Mouse (Mus musculus): ENCODE data around the gene 4930564D02Rik.

The 4930564D02Rik gene

DNA sequence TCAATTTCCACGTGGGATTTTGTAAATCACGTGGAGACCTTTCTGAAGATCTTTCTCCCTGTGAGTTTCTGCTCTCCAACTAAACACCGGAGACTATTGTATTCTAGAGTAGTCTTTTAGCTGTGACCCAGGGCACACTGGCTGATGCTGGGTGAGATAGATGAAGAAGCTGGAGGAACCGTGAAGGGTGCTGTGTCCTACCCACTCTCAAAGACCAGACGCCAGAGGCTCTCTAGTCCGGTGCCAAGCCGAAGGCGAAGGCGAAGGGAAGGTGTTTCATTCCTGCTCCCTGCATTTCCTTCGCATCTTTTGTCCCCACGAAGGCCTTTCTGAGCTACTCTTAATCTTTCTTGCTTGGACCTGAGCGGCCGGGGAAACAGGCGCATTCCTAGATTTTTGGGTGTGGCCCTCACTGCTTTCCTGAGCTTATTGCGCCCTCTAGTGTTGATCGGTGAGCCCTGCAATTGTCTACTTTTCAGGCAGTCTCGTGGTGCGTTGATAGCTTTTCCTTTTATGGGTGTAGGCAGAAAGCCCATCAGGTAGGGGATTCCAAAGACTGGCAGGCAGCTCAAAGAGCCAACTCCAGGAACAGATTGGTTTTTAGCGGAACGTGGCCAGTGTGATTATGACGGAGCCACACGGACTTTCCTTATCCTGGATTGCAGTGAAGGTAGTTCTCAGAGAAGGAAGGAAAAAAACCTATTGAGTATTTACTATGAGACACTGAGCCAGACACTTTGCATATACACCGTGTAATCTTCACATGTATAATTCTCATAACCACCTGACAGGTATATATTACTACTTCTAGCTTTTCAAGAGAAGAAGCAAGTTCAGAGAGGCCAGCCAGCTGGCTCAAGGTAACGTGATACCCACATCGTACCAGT lies 7.8 kb upstream of the 4930564D02Rik start:
- DNase-seq: peak; percentile 77

DNA sequence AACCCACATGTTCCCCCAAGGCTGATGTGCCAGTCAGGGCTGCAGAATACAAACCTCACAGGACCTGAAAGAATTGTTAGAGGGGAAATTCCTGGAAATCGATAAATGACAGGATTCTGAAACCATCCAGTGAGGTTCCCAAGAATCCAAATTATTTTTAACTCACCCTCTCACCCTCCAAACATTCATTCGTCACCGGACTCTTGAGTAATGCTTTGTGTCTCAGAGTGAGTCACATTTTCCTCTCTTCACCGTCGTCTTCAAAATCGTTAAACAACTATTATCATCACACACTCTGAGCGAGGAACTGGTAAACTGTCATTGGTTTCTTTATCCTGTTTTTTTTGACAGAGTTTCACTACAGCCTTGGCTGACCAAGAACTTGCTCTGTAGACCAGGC lies 6.7 kb upstream of the 4930564D02Rik start:
- no peak for DNase-seq

- no peak for DNase-seq
Observed at GRCm38 (mm10) chr3:105060992-105061391, 5.7 kb upstream of the 4930564D02Rik start.

GRCm38 (mm10) chr3:105061496-105061895 lies 5.1 kb upstream of the 4930564D02Rik start:
- DNase-seq: no peak

DNA sequence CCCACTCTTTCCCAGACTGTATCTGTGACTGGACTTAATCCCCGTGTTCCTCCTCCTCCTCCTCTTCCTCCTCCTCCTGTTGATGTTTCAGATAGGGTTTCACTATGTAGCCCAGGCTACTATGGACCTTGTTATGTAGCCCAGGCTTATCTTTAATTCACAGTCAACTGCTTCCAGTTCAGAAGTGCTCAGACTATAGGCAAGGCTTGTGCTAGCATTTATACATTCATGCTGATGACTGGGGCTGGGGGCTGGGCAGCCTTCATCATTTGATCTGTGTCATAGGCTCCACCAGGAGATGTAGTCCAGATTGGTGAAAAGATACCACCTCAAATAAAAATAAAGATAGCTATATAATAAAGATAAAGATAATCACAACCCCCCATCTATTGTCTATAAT lies 4.7 kb upstream of the 4930564D02Rik start:
- DNase-seq: no peak

DNA sequence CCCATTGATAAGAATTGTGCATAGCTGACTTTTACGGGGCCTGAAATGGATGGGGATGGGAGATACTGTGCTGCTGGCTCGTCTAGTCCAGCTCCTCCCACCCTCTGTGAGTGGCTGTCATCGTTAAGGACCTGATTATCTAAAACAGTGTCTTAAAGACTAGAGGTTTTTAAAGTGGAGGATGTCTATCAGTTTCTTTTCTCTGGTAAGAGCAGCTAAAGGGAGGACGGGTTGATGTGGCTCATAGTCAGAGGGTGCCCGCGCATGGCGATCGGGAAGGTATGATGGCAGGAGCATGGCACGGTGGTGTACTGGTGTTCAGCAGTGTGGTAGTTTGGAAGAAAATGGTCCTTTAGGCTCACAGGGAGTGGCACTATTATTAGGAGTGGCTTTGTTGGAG lies 4.0 kb upstream of the 4930564D02Rik start:
- DNase-seq: no peak

- DNase-seq: no peak
Observed at GRCm38 (mm10) chr3:105070553-105070952, 3.9 kb downstream of the 4930564D02Rik start.

DNA sequence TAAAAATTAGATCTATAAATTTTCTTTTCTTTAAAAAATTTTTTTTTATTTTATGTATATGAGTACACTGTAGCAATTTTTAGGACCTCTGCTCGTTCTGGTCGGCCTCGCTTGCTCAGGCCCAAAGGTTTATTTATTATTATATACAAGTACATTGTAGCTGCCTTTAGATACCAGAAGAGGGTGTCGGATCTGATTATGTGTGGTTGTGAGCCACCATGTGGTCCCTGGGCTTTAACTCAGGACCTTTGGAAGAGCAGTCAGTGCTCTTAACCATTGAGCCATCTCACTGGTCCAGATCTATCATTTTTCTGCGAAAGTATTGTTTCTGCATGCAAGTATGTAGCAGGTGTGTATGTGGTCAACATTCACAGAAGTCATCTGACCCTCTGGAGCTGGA lies 4.6 kb downstream of the 4930564D02Rik start:
- no peak for DNase-seq

DNA sequence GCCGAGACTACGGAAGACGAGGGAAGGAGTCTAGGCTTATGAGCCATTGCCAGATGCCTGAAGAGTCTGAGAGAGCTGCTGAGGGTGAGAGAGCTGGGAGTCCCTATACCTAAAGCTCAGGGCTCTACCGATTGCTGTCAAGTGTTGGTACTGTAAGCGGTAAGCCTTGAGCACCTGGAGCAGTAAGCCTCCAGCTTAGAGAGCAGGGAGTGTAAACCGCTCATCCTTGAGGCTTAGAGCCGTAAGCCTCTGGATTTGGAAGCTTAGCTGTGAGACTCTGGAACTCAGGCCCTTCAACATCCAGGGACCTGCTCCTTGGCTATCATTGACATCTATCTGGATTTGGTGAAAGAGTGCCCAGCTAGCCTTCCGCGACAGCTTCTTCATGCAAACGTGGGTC lies 5.9 kb downstream of the 4930564D02Rik start:
- no peak for DNase-seq

GRCm38 (mm10) chr3:105075796-105076195 lies 9.2 kb downstream of the 4930564D02Rik start:
- no peak for DNase-seq

- peak; percentile 46 for DNase-seq
Observed at GRCm38 (mm10) chr3:105078231-105078826, 11.7 kb downstream of the 4930564D02Rik start.

DNA sequence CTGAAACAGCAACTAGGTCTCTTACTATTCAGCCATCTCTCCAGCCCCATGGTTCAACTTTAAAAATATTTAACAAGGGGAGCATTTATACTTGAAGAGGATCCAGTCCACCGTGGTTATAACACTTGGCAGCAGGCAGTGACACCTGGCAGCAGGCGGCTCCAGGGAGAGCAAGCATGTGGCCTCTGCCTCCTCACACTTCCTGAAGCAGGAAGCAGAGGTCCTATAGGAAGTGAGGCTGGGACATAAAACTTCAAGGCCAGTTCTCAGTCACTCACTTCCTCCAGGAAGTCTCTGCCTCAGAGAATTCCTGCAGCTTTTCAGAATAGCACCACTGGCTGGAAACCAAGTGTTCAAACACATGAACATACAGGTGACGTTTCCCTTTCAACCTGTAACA lies 20.7 kb downstream of the 4930564D02Rik start:
- DNase-seq: no peak

DNA sequence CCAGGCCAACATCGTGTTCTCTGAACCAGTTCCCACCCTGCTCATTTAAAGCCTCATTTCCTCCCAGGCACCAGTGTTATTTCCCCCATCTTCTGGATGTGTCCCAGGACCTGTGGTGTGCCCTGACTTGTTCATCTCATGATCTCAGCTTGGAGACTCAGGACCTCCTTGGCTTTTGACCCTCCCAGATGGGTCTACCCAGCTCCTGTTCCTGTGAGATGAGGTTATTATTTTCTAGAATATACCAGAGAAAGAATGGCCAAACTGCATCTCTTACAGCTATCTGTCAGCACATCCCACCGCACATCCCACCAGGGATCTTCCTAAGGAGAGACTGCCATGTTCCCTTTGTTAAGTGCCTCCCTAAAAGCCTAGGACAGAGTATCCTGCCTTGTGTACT lies 22.0 kb downstream of the 4930564D02Rik start:
- no peak for DNase-seq

- DNase-seq: no peak
Observed at GRCm38 (mm10) chr3:105090147-105090546, 23.5 kb downstream of the 4930564D02Rik start.

GRCm38 (mm10) chr3:105090981-105091380 lies 24.3 kb downstream of the 4930564D02Rik start:
- DNase-seq: no peak

- DNase-seq: no peak
Observed at GRCm38 (mm10) chr3:105092721-105093505, 26.3 kb downstream of the 4930564D02Rik start.

- peak; percentile 18 for DNase-seq
Observed at GRCm38 (mm10) chr3:105094448-105094847, 27.8 kb downstream of the 4930564D02Rik start.

DNA sequence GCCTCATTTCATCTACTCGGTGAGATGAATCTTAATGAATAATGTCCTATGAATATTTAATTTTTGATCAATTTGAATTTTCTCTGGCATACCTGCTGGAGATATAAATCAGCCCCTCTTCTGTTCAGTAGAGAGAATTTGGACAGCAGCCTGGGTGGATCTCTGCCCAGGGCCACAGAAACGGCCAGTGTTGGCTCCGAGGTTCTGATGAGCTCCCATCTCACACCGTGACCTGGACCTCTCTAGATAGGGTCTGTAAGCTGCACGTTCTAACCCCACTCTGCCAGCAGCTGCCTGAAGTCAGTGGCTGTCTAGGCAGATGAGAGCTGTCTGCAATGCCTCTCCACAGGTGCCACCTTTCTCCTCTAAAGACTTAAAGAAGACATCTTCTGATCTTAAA lies 28.4 kb downstream of the 4930564D02Rik start:
- DNase-seq: no peak

- DNase-seq: no peak
Observed at GRCm38 (mm10) chr3:105097581-105097980, 30.9 kb downstream of the 4930564D02Rik start.

DNA sequence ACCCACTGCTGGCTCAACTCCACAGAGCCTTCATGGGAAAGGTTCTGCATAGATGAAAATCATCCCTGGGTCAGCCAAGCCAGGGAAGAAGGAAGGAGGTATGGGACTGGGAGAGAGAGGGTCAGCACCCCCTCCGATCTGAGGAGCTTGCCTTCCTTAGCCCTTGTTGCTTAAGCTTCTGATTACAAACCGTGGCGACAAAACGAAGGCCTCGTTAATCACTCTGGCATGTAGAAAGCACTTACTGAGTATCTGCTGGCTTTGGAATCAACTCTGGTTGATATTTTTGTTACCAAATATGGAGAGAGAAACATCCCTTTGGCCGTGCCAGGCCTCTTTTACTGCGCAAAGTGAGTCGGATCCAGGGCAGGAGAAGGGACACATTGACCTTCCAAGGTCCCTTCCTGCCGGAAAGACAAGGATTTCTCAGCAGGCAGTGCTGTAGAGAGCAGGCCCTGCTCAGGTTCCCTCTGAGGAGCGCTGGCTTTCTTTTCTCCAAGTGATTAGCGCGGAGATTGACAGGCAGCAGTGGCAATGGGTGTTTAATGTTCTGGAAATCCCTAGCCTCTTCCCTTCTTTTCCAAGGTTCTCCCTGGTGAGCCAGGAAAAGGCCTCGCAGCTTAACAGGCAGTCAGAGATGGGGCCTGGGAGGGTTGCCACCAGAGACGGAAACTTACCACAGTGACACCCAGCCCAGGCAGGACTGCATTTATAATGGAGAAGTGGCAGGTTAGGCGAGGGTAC lies 33.1 kb downstream of the 4930564D02Rik start:
- DNase-seq: no peak

DNA sequence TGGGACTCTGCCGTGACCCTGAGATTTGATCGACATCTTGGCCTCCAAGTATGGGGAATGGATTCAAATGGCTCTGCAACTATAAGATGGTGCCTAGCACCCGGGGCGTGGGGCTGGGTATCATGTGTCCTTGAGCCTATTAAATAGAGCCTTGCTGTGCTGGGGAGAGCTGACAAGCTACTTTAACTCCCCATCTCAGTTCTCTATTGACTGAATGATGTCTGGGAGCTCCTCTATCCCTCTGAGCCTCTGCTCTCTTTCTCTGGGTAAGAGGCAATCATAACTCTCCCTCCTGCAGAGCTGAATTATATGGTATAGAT lies 33.6 kb downstream of the 4930564D02Rik start:
- DNase-seq: no peak

DNA sequence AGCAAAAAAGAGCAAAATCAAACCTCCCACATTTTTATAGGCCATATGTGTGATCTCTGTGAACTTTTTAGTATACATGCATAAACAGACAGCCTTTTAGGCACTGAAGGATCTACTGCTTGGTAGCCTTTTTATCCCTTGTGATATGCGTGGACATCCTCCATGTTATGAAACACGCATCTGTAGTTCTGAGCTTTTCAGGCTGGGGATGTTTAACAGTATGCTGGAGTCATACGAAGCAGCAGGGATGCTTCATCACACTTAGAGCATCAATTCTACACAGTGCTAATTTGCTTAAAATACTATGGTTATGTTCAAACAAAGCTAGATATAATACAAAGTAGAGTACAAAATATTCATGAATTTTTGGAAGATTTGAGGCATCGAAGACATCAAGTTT lies 39.2 kb downstream of the 4930564D02Rik start:
- no peak for DNase-seq

DNA sequence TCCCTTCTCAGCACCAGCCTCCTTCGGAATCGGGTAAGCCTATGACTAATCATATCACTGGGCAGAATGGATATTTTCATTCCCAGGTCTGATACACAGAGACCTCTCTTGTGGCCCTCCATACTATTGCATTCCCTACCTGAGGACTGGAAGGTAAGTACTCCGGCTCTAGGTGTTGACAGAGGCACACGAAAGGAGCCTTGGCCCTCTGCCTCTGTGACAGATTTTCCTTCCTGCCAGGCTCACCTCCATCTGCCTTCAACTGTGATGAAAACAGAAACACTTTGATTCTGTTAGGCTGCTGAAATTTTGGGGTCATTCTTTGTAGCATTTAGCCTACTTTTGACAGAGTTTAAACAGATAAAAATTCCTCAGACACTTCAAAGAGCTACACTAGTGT lies 47.2 kb downstream of the 4930564D02Rik start:
- DNase-seq: peak; percentile 62

All from cerebellum, adult 11 months (tissue).